Mouse (Mus musculus) cerebellum, adult 2 months (tissue): ENCODE measurements around the gene Tcf20. TPM values are rescaled to one million over a fixed set of nuclear protein-coding genes. Genes with fewer than 3 reads are reported as not detected.
A peak's percentile ranks its signal among the peaks of the same experiment; 100 is the strongest.

Experiments used
- DNase-seq, 2 experiments: peaks; one replicate each; pipeline ENCODE4 v3.0.0; 2021
- H3K27ac ChIP-seq: fragments of 200-500 bp; 2 replicates; pipeline ENCODE4 v1.5.1; 2012; ENCODE audit warnings: low read length, control low read depth, inconsistent platforms; ENCODE audit not compliant: insufficient read depth
- H3K27me3 ChIP-seq: fragments of 200-500 bp; 2 replicates; pipeline ENCODE4 v1.6.1; 2012; ENCODE audit warnings: inconsistent platforms, mild to moderate bottlenecking, low read length, moderate library complexity; ENCODE audit not compliant: control insufficient read depth, insufficient read depth
- H3K4me1 ChIP-seq: fragments of 200-500 bp; 2 replicates; pipeline ENCODE4 v1.6.1; 2011; ENCODE audit warnings: low read length; ENCODE audit not compliant: control insufficient read depth, insufficient read depth
- H3K4me3 ChIP-seq: fragments of 200-500 bp; replicated peaks from 2 replicates; pipeline ENCODE3; 2011; ENCODE audit warnings: mild to moderate bottlenecking, low read depth, low read length, control low read depth; ENCODE audit not compliant: insufficient read depth
- CTCF ChIP-seq: fragments of 200-500 bp; IDR thresholded peaks from 2 replicates; pipeline ENCODE4 v1.5.1; 2011; ENCODE audit warnings: low read depth, mild to moderate bottlenecking, control low read depth, low read length, moderate library complexity, borderline replicate concordance; ENCODE audit not compliant: insufficient read depth
- POLR2A ChIP-seq: fragments of 200-500 bp; IDR thresholded peaks from 2 replicates; pipeline ENCODE4 v1.6.1; 2011; ENCODE audit warnings: low read length, control low read depth, borderline replicate concordance; ENCODE audit not compliant: insufficient read depth
- WGBS: fragments of 180-500 bp; shearing (Covaris S2); methylation state at CpG from one replicate; pipeline ENCODE4 v1.1.7; 2018; 5-methylcytosine and 5-hydroxymethylcytosine counted together
- polyA plus RNA-seq: library from polyadenylated mRNA; depleted of rRNA; stranded (reverse); fragments of >200 nt; gene quantifications from 2 replicates; pipeline ENCODE4 v1.2.3, GENCODE M21; 2012

Gene Tcf20
- polyA plus RNA-seq, 1 experiment, result 25.0 TPM

- no peak for DNase-seq
- no peak overlapping the region for H3K27ac ChIP-seq
- WGBS, result 28% methylated on average over 4 of the region's 4 CpGs
- H3K4me1 ChIP-seq, result peaks cover 7% of the 10 kb centered on the region; the same call in 1 of the 2 replicates
- no peaks in the 10 kb centered on the region; the same call in 1 of the 2 replicates for H3K27me3 ChIP-seq
- H3K4me3 ChIP-seq, result no peak overlapping the region
- TF ChIP-seq CTCF (no peak), POLR2A (no peak)
Observed at GRCm38 (mm10) chr15:82953096-82953495, 34.6 kb downstream of the Tcf20 start.

GRCm38 (mm10) chr15:82952292-82952705, 35.4 kb downstream of the Tcf20 start:
- Histone ChIP-seq H3K4me1 (peaks cover 15% of the 10 kb centered on the region), H3K27ac (no peak overlapping the region), H3K27me3 (no peaks in the 10 kb centered on the region; the same call in 1 of the 2 replicates), H3K4me3 (no peak overlapping the region)
- WGBS, result 17% methylated on average over 20 of the region's 20 CpGs
- TF ChIP-seq CTCF, result no peak
- no peak for TF ChIP-seq POLR2A
- DNase-seq, result no peak

- TF ChIP-seq CTCF (no peak), POLR2A (no peak)
- Histone ChIP-seq H3K27me3 (no peaks in the 10 kb centered on the region; the same call in 1 of the 2 replicates), H3K4me3 (no peak overlapping the region), H3K27ac (no peak overlapping the region), H3K4me1 (peaks cover 18% of the 10 kb centered on the region)
- DNase-seq, result no peak
- 95% methylated on average over 8 of the region's 8 CpGs for WGBS
Observed at GRCm38 (mm10) chr15:82950246-82950645, 37.4 kb downstream of the Tcf20 start.

- H3K27ac ChIP-seq, result no peak overlapping the region
- H3K27me3 ChIP-seq, result no peaks in the 10 kb centered on the region; the same call in 1 of the 2 replicates
- TF ChIP-seq POLR2A (no peak), CTCF (no peak)
- H3K4me3 ChIP-seq, result no peak overlapping the region
- H3K4me1 ChIP-seq, result peaks cover 18% of the 10 kb centered on the region
- WGBS, result 21% methylated on average over 5 of the region's 5 CpGs
- peak; percentile 46 to 73 for DNase-seq
Observed at GRCm38 (mm10) chr15:82947431-82947830, 40.2 kb downstream of the Tcf20 start.

- peaks cover 18% of the 10 kb centered on the region for H3K4me1 ChIP-seq
- no peak for DNase-seq
- 93% methylated on average over 9 of the region's 9 CpGs for WGBS
- no peak overlapping the region for H3K4me3 ChIP-seq
- TF ChIP-seq POLR2A (no peak), CTCF (no peak)
- H3K27ac ChIP-seq, result no peak overlapping the region
- no peaks in the 10 kb centered on the region for H3K27me3 ChIP-seq
Observed at GRCm38 (mm10) chr15:82944479-82945195, 43.0 kb downstream of the Tcf20 start.

- TF ChIP-seq CTCF, result no peak
- no peak for TF ChIP-seq POLR2A
- no peaks in the 10 kb centered on the region for H3K27me3 ChIP-seq
- WGBS, result 79% methylated on average over 8 of the region's 8 CpGs
- H3K4me1 ChIP-seq, result peaks cover 9% of the 10 kb centered on the region
- H3K4me3 ChIP-seq, result no peak overlapping the region
- no peak for DNase-seq
- H3K27ac ChIP-seq, result no peak overlapping the region
Observed at GRCm38 (mm10) chr15:82941733-82942132, 45.9 kb downstream of the Tcf20 start.

GRCm38 (mm10) chr15:82940494-82941214, 47.0 kb downstream of the Tcf20 start:
- DNase-seq, result no peak
- no peak overlapping the region for H3K27ac ChIP-seq
- peaks cover 8% of the 10 kb centered on the region for H3K4me1 ChIP-seq
- WGBS, result 30% methylated on average over 12 of the region's 12 CpGs
- no peak overlapping the region for H3K4me3 ChIP-seq
- H3K27me3 ChIP-seq, result no peaks in the 10 kb centered on the region; the same call in 1 of the 2 replicates
- TF ChIP-seq CTCF (no peak), POLR2A (no peak)
